Mouse (Mus musculus) C2C12 (cell line): ENCODE data around the gene Klf5.

Experiments used
- CEBPB ChIP-seq: IDR thresholded peaks from one replicate; pipeline ENCODE4 v1.6.1; 2011; ENCODE audit warnings: low read depth, mild to moderate bottlenecking, control low read depth, moderate library complexity
- CTCF ChIP-seq: IDR thresholded peaks from one replicate; pipeline ENCODE4 v1.5.1; 2011; ENCODE audit not compliant: control insufficient read depth, insufficient read depth, insufficient read length
- FOSL1 ChIP-seq: IDR thresholded peaks from one replicate; pipeline ENCODE4 v1.8.0; 2011; ENCODE audit warnings: mild to moderate bottlenecking, low read length; ENCODE audit not compliant: poor library complexity, insufficient read depth, severe bottlenecking
- MAX ChIP-seq: IDR thresholded peaks from one replicate; pipeline ENCODE4 v1.6.1; 2011; ENCODE audit warnings: mild to moderate bottlenecking, control low read depth
- MYOG ChIP-seq: IDR thresholded peaks from one replicate; pipeline ENCODE4 v1.6.1; 2011; ENCODE audit not compliant: control insufficient read depth, insufficient read length; ENCODE audit errors: extremely low read depth
- USF1 ChIP-seq: IDR thresholded peaks from one replicate; pipeline ENCODE4 v1.6.1; 2011; ENCODE audit warnings: low read depth, mild to moderate bottlenecking, control low read depth, moderate library complexity

GRCm38 (mm10) chr14:99292176-99292575 is 6.3 kb upstream of the Klf5 start:
- TF ChIP-seq CTCF (no peak), CEBPB (no peak), MYOG (no peak), MAX (no peak), FOSL1 (no peak), USF1 (no peak)
